Mouse (Mus musculus) megakaryocyte, embryonic 14.5 days (primary cell): ENCODE data around the gene Slc44a1.

Experiments
- FLI1 ChIP-seq: IDR thresholded peaks from 2 replicates; pipeline ENCODE4 v1.6.1; 2012; ENCODE audit warnings: low read length, inconsistent platforms, mixed read lengths
- GATA1 ChIP-seq: IDR thresholded peaks from 3 replicates; pipeline ENCODE4 v1.6.1; 2012; ENCODE audit warnings: mixed read lengths, low read length, inconsistent platforms, borderline replicate concordance

- no peak for TF ChIP-seq GATA1
- no peak for TF ChIP-seq FLI1
These were observed 198.4 kb downstream of the Slc44a1 start for GRCm38 (mm10) chr4:53638549-53639123.
